Mouse (Mus musculus): ENCODE measurements around the gene Hist1h2ae. TPM values are rescaled to one million over a fixed set of nuclear protein-coding genes. Genes with fewer than 3 reads are reported as not detected.
"Not testable (repeated sequence)": the region's sequence is repeated elsewhere in the genome, so short reads cannot be mapped to it uniquely, and the experiment has no call there.

Gene Hist1h2ae
- polyA plus RNA-seq, 1 experiment from 2014 or later: 139 TPM

- Histone ChIP-seq H3K4me3 (peak overlapping the region; percentile 51), H3K27ac (peak overlapping the region; percentile 97), H3K9ac (peak overlapping the region; percentile 86), H3K36me3 (ENCODE audit: poor library complexity, severe bottlenecking) (no peaks in the 10 kb centered on the region), H3K4me2 (peak overlapping the region; percentile 75), H3K4me1 (peaks cover 37% of the 10 kb centered on the region), H3K9me3 (replicated peaks) (no peaks in the 10 kb centered on the region), H3K27me3 (no peaks in the 10 kb centered on the region)
- no peak for ATAC-seq
- WGBS: 36% methylated on average over 2 of the region's 2 CpGs
Observed at GRCm38 (mm10) chr13:23572218-23573033, 1.4 kb upstream of the Hist1h2ae start.

GRCm38 (mm10) chr13:23571504-23572217, 641 bp upstream of the Hist1h2ae start:
- H3K4me1 ChIP-seq: peaks cover 29% of the 10 kb centered on the region
- peak overlapping the region; percentile 75 for H3K4me2 ChIP-seq
- H3K4me3 ChIP-seq: peak overlapping the region; percentile 51
- H3K27me3 ChIP-seq; H3K9me3 ChIP-seq (replicated peaks); H3K36me3 ChIP-seq (ENCODE audit: poor library complexity, severe bottlenecking); ATAC-seq: not testable (repeated sequence)
- WGBS: under 1% methylated on average over 12 of the region's 34 CpGs
- H3K9ac ChIP-seq: peak overlapping the region; percentile 86
- H3K27ac ChIP-seq: peak overlapping the region; percentile 97

GRCm38 (mm10) chr13:23570261-23571021, 579 bp downstream of the Hist1h2ae start:
- peak overlapping the region; percentile 75 for H3K4me2 ChIP-seq
- ATAC-seq: not testable (repeated sequence)
- WGBS: 1% methylated on average over 26 of the region's 41 CpGs

GRCm38 (mm10) chr13:23564482-23564881, 6.5 kb downstream of the Hist1h2ae start:
- H3K4me3 ChIP-seq: no peak overlapping the region
- no peak overlapping the region for H3K27ac ChIP-seq
- WGBS: 88% methylated on average over 2 of the region's 2 CpGs
- no peak overlapping the region for H3K9ac ChIP-seq
- no peak for ATAC-seq
- no peaks in the 10 kb centered on the region for H3K27me3 ChIP-seq
- peaks cover 3% of the 10 kb centered on the region; the same call in 1 of the 2 replicates for H3K4me1 ChIP-seq
- H3K36me3 ChIP-seq (ENCODE audit: poor library complexity, severe bottlenecking): no peaks in the 10 kb centered on the region
- no peaks in the 10 kb centered on the region for H3K9me3 ChIP-seq (replicated peaks)
- H3K4me2 ChIP-seq: no peak overlapping the region

More at GRCm38 (mm10) chr13:23570261-23571021, 579 bp downstream of the Hist1h2ae start:
- H3K27me3 ChIP-seq; H3K36me3 ChIP-seq (ENCODE audit: poor library complexity, severe bottlenecking); H3K9me3 ChIP-seq (replicated peaks): not testable (repeated sequence)
- H3K27ac ChIP-seq: peak overlapping the region; percentile 97
- H3K4me1 ChIP-seq: peaks cover 22% of the 10 kb centered on the region
- peak overlapping the region; percentile 51 for H3K4me3 ChIP-seq
- peak overlapping the region; percentile 65 for H3K9ac ChIP-seq

GRCm38 (mm10) chr13:23562699-23563462, 8.1 kb downstream of the Hist1h2ae start:
- Histone ChIP-seq H3K9me3 (replicated peaks) (no peaks in the 10 kb centered on the region), H3K4me1 (peaks cover 3% of the 10 kb centered on the region; the same call in 1 of the 2 replicates), H3K27me3 (no peaks in the 10 kb centered on the region), H3K36me3 (ENCODE audit: poor library complexity, severe bottlenecking) (no peaks in the 10 kb centered on the region), H3K4me3 (peak overlapping the region; percentile 46), H3K4me2 (peak overlapping the region; percentile 70), H3K27ac (peak overlapping the region; percentile 98), H3K9ac (peak overlapping the region; percentile 63)
- WGBS: 2% methylated on average over 18 of the region's 18 CpGs
- peak; percentile 50 for ATAC-seq

GRCm38 (mm10) chr13:23561883-23562659, 8.9 kb downstream of the Hist1h2ae start, which contains the start of gene Hist1h3e:
Gene Hist1h3e, minus strand, starts transcription at chr13:23562369.
- Histone ChIP-seq H3K4me2 (peak within 1 kb of the TSS; percentile 70), H3K4me3 (peak within 1 kb of the TSS; percentile 46), H3K27ac (peak within 1 kb of the TSS; percentile 98), H3K9ac (peak within 1 kb of the TSS; percentile 75)
- under 1% methylated on average over 44 of the region's 67 CpGs for WGBS
- peak; percentile 94 for ATAC-seq
- not testable (repeated sequence) for H3K4me1 ChIP-seq; H3K27me3 ChIP-seq; H3K36me3 ChIP-seq (ENCODE audit: poor library complexity, severe bottlenecking); H3K9me3 ChIP-seq (replicated peaks)

GRCm38 (mm10) chr13:23561531-23561882, 9.5 kb downstream of the Hist1h2ae start:
- H3K4me3 ChIP-seq: peak overlapping the region; percentile 46
- H3K36me3 ChIP-seq (ENCODE audit: poor library complexity, severe bottlenecking); ATAC-seq; H3K27me3 ChIP-seq; H3K9me3 ChIP-seq (replicated peaks); H3K4me1 ChIP-seq: not testable (repeated sequence)
- peak overlapping the region; percentile 75 for H3K9ac ChIP-seq
- H3K27ac ChIP-seq: peak overlapping the region; percentile 98
- H3K4me2 ChIP-seq: peak overlapping the region; percentile 70
- 0% methylated on average over 2 of the region's 5 CpGs for WGBS

GRCm38 (mm10) chr13:23560699-23561098, 10.3 kb downstream of the Hist1h2ae start:
- not testable (repeated sequence) for H3K36me3 ChIP-seq (ENCODE audit: poor library complexity, severe bottlenecking); H3K9ac ChIP-seq; ATAC-seq; H3K9me3 ChIP-seq (replicated peaks); H3K4me3 ChIP-seq; H3K27me3 ChIP-seq; H3K4me1 ChIP-seq
- H3K4me2 ChIP-seq: peak overlapping the region; percentile 40
- 12% methylated on average over 2 of the region's 2 CpGs for WGBS
- peak overlapping the region; percentile 59 for H3K27ac ChIP-seq

GRCm38 (mm10) chr13:23556906-23557305, 14.1 kb downstream of the Hist1h2ae start:
- Histone ChIP-seq H3K27me3 (no peaks in the 10 kb centered on the region), H3K9me3 (replicated peaks) (no peaks in the 10 kb centered on the region), H3K27ac (peak overlapping the region; percentile 16; the same call in 1 of the 2 replicates), H3K4me3 (no peak overlapping the region), H3K4me2 (peak overlapping the region; percentile 93), H3K36me3 (ENCODE audit: poor library complexity, severe bottlenecking) (no peaks in the 10 kb centered on the region), H3K9ac (no peak overlapping the region), H3K4me1 (peaks cover 23% of the 10 kb centered on the region)
- no peak for ATAC-seq
- WGBS: 64% methylated on average over 3 of the region's 3 CpGs

GRCm38 (mm10) chr13:23555839-23556416, 15.1 kb downstream of the Hist1h2ae start:
- under 1% methylated on average over 18 of the region's 18 CpGs for WGBS
- peak; percentile 84 for ATAC-seq
- Histone ChIP-seq H3K4me3 (peak overlapping the region; percentile 61), H3K27ac (peak overlapping the region; percentile 99), H3K9me3 (replicated peaks) (no peaks in the 10 kb centered on the region), H3K9ac (peak overlapping the region; percentile 87), H3K4me1 (peaks cover 24% of the 10 kb centered on the region), H3K4me2 (peak overlapping the region; percentile 93), H3K36me3 (ENCODE audit: poor library complexity, severe bottlenecking) (no peaks in the 10 kb centered on the region), H3K27me3 (no peaks in the 10 kb centered on the region)

All from forebrain, embryonic 13.5 days (tissue).